10 mouse cellular contexts compared by ENCODE assay signal in the genomic region with DNA sequence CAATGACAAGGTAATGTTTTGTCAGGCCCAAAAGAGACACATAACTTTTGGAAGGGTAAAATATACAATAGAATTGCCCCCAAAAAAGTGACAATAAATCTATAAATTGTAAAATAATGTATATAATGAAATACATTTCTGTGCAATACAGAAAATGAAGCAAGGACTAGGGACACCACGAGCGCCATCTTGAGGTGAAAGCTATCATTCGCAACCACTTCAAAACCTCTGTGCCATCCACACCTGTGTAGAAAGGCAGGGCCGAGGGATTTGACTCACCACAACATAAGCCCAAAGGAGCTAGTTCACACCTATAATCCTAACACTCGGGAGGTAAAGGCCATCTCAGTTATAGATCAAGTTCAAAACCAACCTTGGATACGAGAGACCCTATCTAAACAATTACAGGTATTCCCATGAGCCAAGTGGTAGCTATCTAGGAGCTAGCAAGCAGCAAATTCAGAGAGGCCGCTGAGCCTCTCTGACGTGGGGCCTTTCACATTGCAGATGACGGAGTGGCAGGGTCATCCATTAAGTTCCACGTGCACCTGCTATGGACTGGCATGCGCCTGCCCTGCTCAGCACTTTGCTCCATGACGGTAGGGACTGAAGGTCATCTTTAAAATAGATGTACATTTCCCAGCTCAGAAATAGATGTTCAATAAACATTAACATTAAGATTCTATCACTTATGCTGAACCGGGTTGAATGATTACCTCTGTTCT.
DNase-seq lines count a peak whose midpoint lies in the region; ATAC-seq lines count a peak whose summit lies in the region.
"Had no signal": no experiment of that assay in that cellular context is flagged by ENCODE, and none has a peak within 500 bp of the region (broad histone marks: within the 10 kb centered on the region; RNA-seq: fewer than 3 reads in every experiment).

No protein-coding gene starts in this region.

- no peaks in the 10 kb centered on the region for H3K36me3 ChIP-seq in splenic B cell, adult 2 months (ENCODE audit: control insufficient read depth, insufficient read depth, low read length, poor library complexity, severe bottlenecking)

- ATAC-seq in frontal cortex, adult (ENCODE audit: low TSS enrichment) = no peak
- no peak for ATAC-seq in cerebellum, adult (ENCODE audit: insufficient number of reproducible peaks, low FRiP score, low TSS enrichment)

- H3K27me3 ChIP-seq in splenic B cell, adult 2 months (ENCODE audit: control insufficient read depth, insufficient read depth, low read length, poor library complexity, severe bottlenecking) = no peaks in the 10 kb centered on the region

- peak; percentile 2 to 29 for DNase-seq in frontal cortex, postnatal 36 days (ENCODE audit: low spot score in 2 of 2)
- peak; percentile 3 for DNase-seq in lung, postnatal 36 days
- no peak for DNase-seq in lung, postnatal 10 days
- peak; percentile 10 for DNase-seq in MEL-GATA-1-ER (ENCODE audit: extremely low read depth, low read depth)
- peak; percentile 4 for DNase-seq in splenic B cell, adult 2 months (ENCODE audit: low read depth, low spot score)
- no peak for DNase-seq in cerebellum, adult 9-11 months
- DNase-seq: heart, postnatal 36 days; lung, adult 18-20 months had no signal

Comparison
In these comparisons a context has a peak if more than half of its experiments do, and no peak if none do; other contexts are left out.
1. DNase-seq: peak in frontal cortex, postnatal 36 days (2 of 2), lung, postnatal 36 days (single experiment), MEL-GATA-1-ER (single experiment) and splenic B cell, adult 2 months (single experiment); none in lung, postnatal 10 days (single experiment) and cerebellum, adult 9-11 months (single experiment).